Mouse (Mus musculus): ENCODE measurements around the gene Kif5c.

- no peak for TF ChIP-seq CTCF (IDR thresholded peaks at IDR 0.05; ENCODE audit: control insufficient read depth, insufficient read depth, insufficient replicate concordance, low read depth, low read length)
- no peak for TF ChIP-seq POLR2A (IDR thresholded peaks at IDR 0.05; ENCODE audit: control insufficient read depth, low read depth, low read length)
Observed at GRCm38 (mm10) chr2:49657666-49658065, 38.6 kb downstream of the Kif5c start.

All from testis, adult 2 months (tissue).